Mouse (Mus musculus) heart, embryonic 15.5 days (tissue): ENCODE results near the gene Hbb-y. TPM values are rescaled to one million over a fixed set of nuclear protein-coding genes. Genes with fewer than 3 reads are reported as not detected.
"Not testable (repeated sequence)": the region's sequence is repeated elsewhere in the genome, so short reads cannot be mapped to it uniquely, and the experiment has no call there.

Experiments
- ATAC-seq: fragments of 200-750 bp; cut with Nextera tagmentation; replicated peaks from 2 replicates; pipeline ENCODE4 v1.8.0; 2017; ENCODE audit warnings: low read depth, moderate TSS enrichment; ENCODE audit not compliant: insufficient number of reproducible peaks, insufficient read depth, low FRiP score
- H3K27ac ChIP-seq: fragments of 300-500 bp; sonication (generic); 2 replicates; pipeline ENCODE4 v1.5.1; 2015; ENCODE audit warnings: mild to moderate bottlenecking, inconsistent platforms
- H3K27me3 ChIP-seq: fragments of 300-500 bp; sonication (generic); 2 replicates; pipeline ENCODE4 v1.6.1; 2015; ENCODE audit warnings: inconsistent platforms
- H3K36me3 ChIP-seq: fragments of 300-500 bp; sonication (generic); 2 replicates; pipeline ENCODE4 v1.6.1; 2015; ENCODE audit warnings: mild to moderate bottlenecking, inconsistent platforms
- H3K4me1 ChIP-seq: fragments of 300-500 bp; sonication (generic); replicated peaks from 2 replicates; pipeline ENCODE4 v1.6.1; 2015; ENCODE audit warnings: inconsistent platforms
- H3K4me2 ChIP-seq: fragments of 300-500 bp; sonication (generic); 2 replicates; pipeline ENCODE4 v1.6.1; 2015; ENCODE audit warnings: inconsistent platforms, mild to moderate bottlenecking, moderate library complexity
- H3K4me3 ChIP-seq: fragments of 300-500 bp; sonication (generic); 2 replicates; pipeline ENCODE4 v1.5.1; 2015; ENCODE audit warnings: mild to moderate bottlenecking, inconsistent platforms
- H3K9ac ChIP-seq: fragments of 300-500 bp; sonication (generic); 2 replicates; pipeline ENCODE4 v1.6.1; 2015; ENCODE audit warnings: mild to moderate bottlenecking, inconsistent platforms
- H3K9me3 ChIP-seq: fragments of 300-500 bp; sonication (generic); replicated peaks from 2 replicates; pipeline ENCODE4 v1.6.1; 2016; ENCODE audit warnings: inconsistent platforms
- WGBS: fragments of 180-500 bp; shearing (Covaris S2); methylation state at CpG from one replicate; pipeline ENCODE4 v1.1.7; 2015; ENCODE audit warnings: mixed read lengths; 5-methylcytosine and 5-hydroxymethylcytosine counted together
- polyA plus RNA-seq: library from polyadenylated mRNA; unstranded; fragments of >200 nt; fragmentation: Nextera tagmentation; extraction: Ambion mirVana; gene quantifications from 2 replicates; pipeline ENCODE4 v1.2.1, GENCODE M21; 2015

Gene Hbb-y
- polyA plus RNA-seq, 1 experiment from 2014 or later, result 765 TPM

DNA sequence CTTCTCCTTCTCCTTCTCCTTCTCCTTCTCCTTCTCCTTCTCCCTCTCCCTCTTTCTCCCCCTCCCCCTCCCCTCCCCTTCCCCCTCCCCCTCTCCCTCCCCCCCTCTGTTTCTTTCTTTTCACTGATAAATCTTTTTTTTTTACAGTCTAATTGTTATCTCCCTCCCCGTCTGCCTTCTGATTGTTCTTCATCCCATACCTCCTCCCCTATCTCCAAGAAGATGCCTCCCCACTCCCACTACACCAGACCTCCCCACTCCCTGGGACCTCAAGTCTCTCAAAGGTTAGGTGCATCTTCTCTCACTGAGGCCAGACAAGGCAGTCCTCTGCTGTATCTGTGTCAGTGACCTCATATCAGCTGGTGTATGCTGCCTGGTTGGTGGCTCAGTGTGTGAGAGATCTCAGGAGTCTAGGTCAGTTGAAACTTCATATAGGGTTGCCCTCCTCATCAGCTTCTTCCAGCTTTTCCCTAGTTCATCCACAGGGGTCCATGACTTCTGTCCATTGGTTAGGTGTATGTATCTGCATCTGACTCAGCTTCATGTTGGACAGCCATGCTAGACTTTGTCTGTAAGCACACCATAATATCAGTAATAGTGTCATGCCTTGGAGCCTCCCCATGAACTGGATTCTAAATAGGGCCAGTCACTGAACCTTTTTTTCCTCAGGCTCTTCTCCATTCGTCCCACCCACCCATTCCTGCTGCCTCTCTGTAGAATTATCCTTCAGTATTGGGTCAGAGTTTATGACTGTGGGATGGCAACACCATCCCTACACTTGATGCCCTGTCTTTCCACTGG, 8.3 kb downstream of the Hbb-y start:
- H3K4me3 ChIP-seq, result no peak overlapping the region
- WGBS, result 37% methylated on average over 1 of the region's 2 CpGs
- H3K4me1 ChIP-seq, result no peaks in the 10 kb centered on the region
- no peaks in the 10 kb centered on the region for H3K36me3 ChIP-seq
- no peaks in the 10 kb centered on the region for H3K9me3 ChIP-seq
- no peak overlapping the region for H3K4me2 ChIP-seq
- no peaks in the 10 kb centered on the region for H3K27me3 ChIP-seq
- H3K27ac ChIP-seq, result no peak overlapping the region
- no peak overlapping the region for H3K9ac ChIP-seq
- ATAC-seq, result no peak

GRCm38 (mm10) chr7:103843034-103843433, 10.0 kb downstream of the Hbb-y start, which contains the start of gene Hbb-bh1:
Hbb-bh1 (minus strand) TSS chr7:103843164.
- WGBS, result 54% methylated on average over 2 of the region's 2 CpGs
- H3K27me3 ChIP-seq, result no peaks in the 10 kb centered on the region
- H3K4me2 ChIP-seq, result no peak within 1 kb of the TSS
- no peak within 1 kb of the TSS for H3K9ac ChIP-seq
- no peaks in the 10 kb centered on the region for H3K4me1 ChIP-seq
- no peak within 1 kb of the TSS for H3K27ac ChIP-seq
- H3K36me3 ChIP-seq, result no peaks in the 10 kb centered on the region
- H3K4me3 ChIP-seq, result no peak within 1 kb of the TSS
- no peak for ATAC-seq
- no peaks in the 10 kb centered on the region for H3K9me3 ChIP-seq

DNA sequence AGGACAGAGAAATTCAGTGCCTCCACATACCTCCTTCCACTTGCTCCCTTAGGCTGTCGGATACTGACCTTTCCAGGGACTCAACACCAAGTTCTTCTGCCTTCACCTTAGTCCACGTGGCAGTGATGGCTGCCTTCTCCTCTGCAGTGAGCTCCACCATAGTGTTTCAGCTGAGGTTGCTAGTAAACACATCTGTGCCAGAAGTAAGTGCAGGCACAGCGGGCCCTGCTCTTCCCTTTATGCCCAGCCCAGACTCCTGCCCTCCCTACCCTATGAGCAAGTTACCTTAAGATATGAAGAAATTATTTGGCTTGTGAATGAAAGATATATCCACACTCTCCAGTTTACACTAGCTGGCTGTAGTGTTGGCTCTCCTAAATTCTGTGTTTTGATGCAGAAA, 12.7 kb downstream of the Hbb-y start, which contains the start of gene Hbb-bh2:
Hbb-bh2 (minus strand) TSS at position 253 of the 400 bp plus-strand sequence.
- Histone ChIP-seq H3K27ac (no peak within 1 kb of the TSS), H3K4me1 (no peaks in the 10 kb centered on the region), H3K4me2 (no peak within 1 kb of the TSS), H3K36me3 (no peaks in the 10 kb centered on the region), H3K27me3 (no peaks in the 10 kb centered on the region), H3K9me3 (no peaks in the 10 kb centered on the region), H3K9ac (no peak within 1 kb of the TSS), H3K4me3 (no peak within 1 kb of the TSS)
- WGBS, result 73% methylated on average over 3 of the region's 3 CpGs
- no peak for ATAC-seq

DNA sequence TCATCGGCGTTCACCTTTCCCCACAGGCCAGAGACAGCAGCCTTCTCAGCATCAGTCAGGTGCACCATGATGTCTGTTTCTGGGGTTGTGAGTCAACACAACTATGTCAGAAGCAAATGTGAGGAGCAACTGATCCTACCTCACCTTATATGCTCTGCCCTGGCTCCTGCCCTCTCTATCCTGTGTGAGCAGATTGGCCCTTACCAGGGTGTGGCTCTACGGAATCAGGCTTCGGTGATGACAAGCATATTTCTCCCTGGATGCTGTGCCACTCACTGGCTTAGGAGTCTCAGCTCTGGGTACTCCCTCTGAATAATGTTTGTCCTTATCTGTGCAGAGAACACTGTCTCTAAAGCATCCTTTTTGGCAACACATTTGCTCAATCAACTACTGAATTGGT, 25.2 kb downstream of the Hbb-y start, which contains the start of gene Hbb-bs:
Hbb-bs (minus strand) TSS at position 289 of the 400 bp plus-strand sequence.
- Histone ChIP-seq H3K9ac (no peak within 1 kb of the TSS), H3K9me3 (no peaks in the 10 kb centered on the region), H3K4me3 (no peak within 1 kb of the TSS), H3K27ac (no peak within 1 kb of the TSS), H3K4me2 (no peak within 1 kb of the TSS), H3K36me3 (no peaks in the 10 kb centered on the region), H3K27me3 (no peaks in the 10 kb centered on the region), H3K4me1 (no peaks in the 10 kb centered on the region)
- ATAC-seq, result no peak
- 83% methylated on average over 4 of the region's 4 CpGs for WGBS

DNA sequence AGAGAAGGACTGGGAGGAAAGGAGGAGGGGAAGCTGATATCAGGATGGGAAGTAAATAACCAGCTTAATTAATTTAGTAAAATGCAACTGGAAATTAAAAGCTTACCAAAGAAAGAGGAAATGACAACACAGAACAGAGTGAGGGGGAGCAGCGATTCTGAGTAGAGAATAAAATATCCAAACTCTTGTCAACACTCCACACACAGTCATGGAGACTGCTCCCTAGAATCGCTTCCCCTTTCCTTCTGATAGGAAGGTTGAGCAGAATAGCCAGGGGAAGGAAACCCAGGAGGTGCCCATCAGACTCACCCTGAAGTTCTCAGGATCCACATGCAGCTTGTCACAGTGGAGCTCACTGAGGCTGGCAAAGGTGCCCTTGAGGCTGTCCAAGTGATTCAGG, 25.9 kb downstream of the Hbb-y start:
- H3K36me3 ChIP-seq, ATAC-seq, H3K4me2 ChIP-seq, H3K27me3 ChIP-seq, H3K27ac ChIP-seq, H3K4me3 ChIP-seq, H3K9me3 ChIP-seq, H3K4me1 ChIP-seq, H3K9ac ChIP-seq: not testable (repeated sequence)
- WGBS, result no CpG with 5 or more reads among the region's 2 CpGs

- Histone ChIP-seq H3K9ac (no peak overlapping the region), H3K4me2 (no peak overlapping the region), H3K36me3 (no peaks in the 10 kb centered on the region), H3K4me1 (no peaks in the 10 kb centered on the region), H3K27me3 (no peaks in the 10 kb centered on the region), H3K4me3 (no peak overlapping the region), H3K9me3 (no peaks in the 10 kb centered on the region), H3K27ac (no peak overlapping the region)
- WGBS, result 63% methylated on average over 3 of the region's 3 CpGs
- ATAC-seq, result no peak
Measured at GRCm38 (mm10) chr7:103826255-103826887, 26.6 kb downstream of the Hbb-y start.

GRCm38 (mm10) chr7:103825536-103826254, 27.3 kb downstream of the Hbb-y start:
- 85% methylated on average over 3 of the region's 3 CpGs for WGBS
- Histone ChIP-seq H3K4me2 (no peak overlapping the region), H3K36me3 (no peaks in the 10 kb centered on the region), H3K27ac (no peak overlapping the region), H3K9me3 (no peaks in the 10 kb centered on the region), H3K27me3 (no peaks in the 10 kb centered on the region), H3K9ac (no peak overlapping the region), H3K4me3 (no peak overlapping the region), H3K4me1 (no peaks in the 10 kb centered on the region)
- ATAC-seq, result no peak

GRCm38 (mm10) chr7:103824597-103824996, 28.4 kb downstream of the Hbb-y start:
- no peak overlapping the region for H3K27ac ChIP-seq
- H3K9ac ChIP-seq, result no peak overlapping the region
- H3K4me2 ChIP-seq, result no peak overlapping the region
- no peaks in the 10 kb centered on the region for H3K9me3 ChIP-seq
- H3K4me3 ChIP-seq, result no peak overlapping the region
- WGBS, result 67% methylated on average over 2 of the region's 2 CpGs
- H3K27me3 ChIP-seq, result no peaks in the 10 kb centered on the region
- ATAC-seq, result no peak
- no peaks in the 10 kb centered on the region for H3K4me1 ChIP-seq
- H3K36me3 ChIP-seq, result no peaks in the 10 kb centered on the region

DNA sequence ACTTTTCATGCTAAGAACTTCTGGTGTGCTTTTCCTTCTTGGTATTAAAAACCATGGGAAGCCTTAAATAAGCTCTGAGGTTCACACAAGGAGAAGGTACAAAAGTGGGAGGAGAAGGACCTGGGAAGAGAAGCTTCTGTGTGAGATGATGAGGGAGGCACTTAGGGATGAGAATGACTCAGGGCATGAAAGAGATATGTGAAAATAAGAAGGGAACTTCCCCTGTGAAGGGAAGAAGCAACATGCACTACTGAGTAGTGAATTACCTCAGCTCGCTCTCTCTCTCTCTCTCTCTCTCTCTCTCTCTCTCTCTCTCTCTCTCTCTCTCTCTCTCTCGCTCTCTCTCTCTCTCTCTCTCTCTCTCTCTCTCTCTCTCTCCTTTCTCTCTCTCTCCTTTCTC, 37.9 kb downstream of the Hbb-y start:
- not testable (repeated sequence) for H3K4me1 ChIP-seq, H3K4me3 ChIP-seq, H3K4me2 ChIP-seq, H3K27ac ChIP-seq, H3K9ac ChIP-seq, H3K36me3 ChIP-seq, H3K27me3 ChIP-seq, ATAC-seq, H3K9me3 ChIP-seq
- 70% methylated on average over 1 of the region's 2 CpGs for whole genome bisulfite sequencing

DNA sequence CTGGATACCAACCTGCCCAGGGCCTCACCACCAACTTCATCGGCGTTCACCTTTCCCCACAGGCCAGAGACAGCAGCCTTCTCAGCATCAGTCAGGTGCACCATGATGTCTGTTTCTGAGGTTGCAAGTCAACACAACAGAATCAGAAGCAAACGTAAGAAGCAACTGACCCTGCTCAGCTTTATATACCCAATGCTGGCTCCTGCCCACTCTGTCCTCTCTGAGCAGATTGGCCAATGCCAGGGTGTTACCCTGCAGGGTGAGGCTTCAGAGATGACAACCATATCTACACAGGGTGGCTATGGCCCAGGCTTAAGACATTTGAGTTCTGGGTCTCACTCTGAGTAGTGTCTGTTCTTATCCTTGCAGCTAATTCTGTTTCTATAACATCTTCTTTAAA, 39.2 kb downstream of the Hbb-y start, which contains the start of gene Hbb-bt:
Hbb-bt (minus strand) TSS at position 231 of the 400 bp plus-strand sequence.
- no peaks in the 10 kb centered on the region for H3K36me3 ChIP-seq
- H3K9ac ChIP-seq, result no peak within 1 kb of the TSS
- no peak for ATAC-seq
- H3K4me1 ChIP-seq, result no peaks in the 10 kb centered on the region
- H3K27me3 ChIP-seq, result no peaks in the 10 kb centered on the region
- H3K9me3 ChIP-seq, result no peaks in the 10 kb centered on the region
- H3K27ac ChIP-seq, result no peak within 1 kb of the TSS
- H3K4me2 ChIP-seq, result no peak within 1 kb of the TSS
- no peak within 1 kb of the TSS for H3K4me3 ChIP-seq
- WGBS, result 87% methylated on average over 3 of the region's 3 CpGs

DNA sequence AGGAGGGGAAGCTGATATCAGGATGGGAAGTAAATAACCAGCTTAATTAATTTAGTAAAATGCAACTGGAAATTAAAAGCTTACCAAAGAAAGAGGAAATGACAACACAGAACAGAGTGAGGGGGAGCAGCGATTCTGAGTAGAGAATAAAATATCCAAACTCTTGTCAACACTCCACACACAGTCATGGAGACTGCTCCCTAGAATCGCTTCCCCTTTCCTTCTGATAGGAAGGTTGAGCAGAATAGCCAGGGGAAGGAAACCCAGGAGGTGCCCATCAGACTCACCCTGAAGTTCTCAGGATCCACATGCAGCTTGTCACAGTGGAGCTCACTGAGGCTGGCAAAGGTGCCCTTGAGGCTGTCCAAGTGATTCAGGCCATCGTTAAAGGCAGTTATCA, 39.9 kb downstream of the Hbb-y start:
- not testable (repeated sequence) for H3K9ac ChIP-seq, H3K4me2 ChIP-seq, H3K36me3 ChIP-seq, H3K4me1 ChIP-seq, H3K27me3 ChIP-seq, H3K27ac ChIP-seq, ATAC-seq, H3K9me3 ChIP-seq, H3K4me3 ChIP-seq
- WGBS, result no CpG with 5 or more reads among the region's 3 CpGs
